Mouse (Mus musculus): ENCODE measurements around the gene Sarnp.

- TF ChIP-seq POLR2A (IDR thresholded peaks at IDR 0.05; ENCODE audit: control insufficient read depth, extremely low read depth, insufficient read depth, low read length, poor library complexity) (no peak), CTCF (IDR thresholded peaks at IDR 0.05; ENCODE audit: borderline replicate concordance, control insufficient read depth, extremely low read depth, insufficient read depth, low read length, poor library complexity) (no peak)
These were observed 72.1 kb downstream of the Sarnp start for GRCm38 (mm10) chr10:128888941-128889827.
